Mouse (Mus musculus) granulocyte monocyte progenitor cell, adult 5-6 weeks (primary cell): ENCODE measurements around the gene Crim1. TPM values are rescaled to one million over a fixed set of nuclear protein-coding genes. Genes with fewer than 3 reads are reported as not detected.
"Not testable (repeated sequence)": the region's sequence is repeated elsewhere in the genome, so short reads cannot be mapped to it uniquely, and the experiment has no call there.

Experiments used
- ATAC-seq: replicated peaks from 2 replicates; pipeline ENCODE4 v1.8.0; 2016; ENCODE audit warnings: mild to moderate bottlenecking, moderate TSS enrichment, inconsistent platforms; ENCODE audit not compliant: poor library complexity, severe bottlenecking
- total RNA-seq, 2 experiments: library from RNA; stranded (forward) in 1 of 2; stranded (reverse) in 1 of 2; fragments of 200-712, 200-1000 nt in 1 of 2; fragments of >200 nt in 1 of 2; fragmentation: Nextera tagmentation in 1 of 2; gene quantifications; 2 replicates each; pipeline ENCODE4 v1.2.3; 2014 to 2017

The Crim1 gene
- total RNA-seq, 2 experiments from 2014 or later, result 0.67 to 1.7 TPM

GRCm38 (mm10) chr17:78248197-78248596, 48.1 kb downstream of the Crim1 start:
- ATAC-seq, result peak; percentile 29; the same call in 1 of the 2 replicates

DNA sequence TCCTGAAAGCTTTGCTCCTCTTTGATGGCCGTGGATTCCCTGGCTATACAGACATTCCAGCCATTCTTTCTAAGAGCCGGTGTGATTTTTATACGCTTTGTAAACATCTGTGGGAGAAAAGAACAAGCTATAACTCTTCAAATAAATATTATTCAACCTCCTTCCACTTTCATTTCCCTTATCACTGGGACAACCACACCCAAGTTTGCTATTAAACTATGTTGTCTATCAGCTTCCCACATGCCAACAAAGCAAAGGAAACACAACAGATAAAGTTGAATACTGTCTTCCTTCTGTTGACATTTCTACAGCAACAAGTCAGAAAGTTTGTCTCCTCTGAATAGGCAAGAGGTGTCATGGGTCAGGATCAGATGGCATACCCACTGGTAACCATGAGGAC, 48.9 kb downstream of the Crim1 start:
- no peak for ATAC-seq

GRCm38 (mm10) chr17:78250149-78250938, 50.3 kb downstream of the Crim1 start:
- ATAC-seq, result no peak

GRCm38 (mm10) chr17:78253587-78253986, 53.5 kb downstream of the Crim1 start:
- ATAC-seq, result not testable (repeated sequence)

DNA sequence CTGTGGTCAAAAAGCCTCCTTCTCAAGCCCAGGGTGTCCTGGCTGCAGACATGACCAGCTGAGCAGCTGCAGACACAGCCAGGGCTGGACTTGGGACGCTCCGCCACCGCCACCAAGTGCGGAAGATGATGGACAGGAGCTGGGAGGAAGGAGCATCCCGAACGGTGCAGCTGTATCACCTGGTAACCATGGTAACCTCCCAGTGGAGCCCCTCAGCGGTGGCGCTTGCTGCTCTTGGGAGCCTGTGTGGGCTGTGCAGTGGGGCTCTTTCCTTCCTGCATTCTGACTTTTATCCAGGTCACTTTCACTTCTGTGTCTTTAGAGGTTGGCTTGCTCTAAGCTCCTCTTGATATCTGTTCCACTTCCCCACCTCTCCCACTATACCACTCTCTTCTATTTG, 54.2 kb downstream of the Crim1 start:
- ATAC-seq, result peak; percentile 72

DNA sequence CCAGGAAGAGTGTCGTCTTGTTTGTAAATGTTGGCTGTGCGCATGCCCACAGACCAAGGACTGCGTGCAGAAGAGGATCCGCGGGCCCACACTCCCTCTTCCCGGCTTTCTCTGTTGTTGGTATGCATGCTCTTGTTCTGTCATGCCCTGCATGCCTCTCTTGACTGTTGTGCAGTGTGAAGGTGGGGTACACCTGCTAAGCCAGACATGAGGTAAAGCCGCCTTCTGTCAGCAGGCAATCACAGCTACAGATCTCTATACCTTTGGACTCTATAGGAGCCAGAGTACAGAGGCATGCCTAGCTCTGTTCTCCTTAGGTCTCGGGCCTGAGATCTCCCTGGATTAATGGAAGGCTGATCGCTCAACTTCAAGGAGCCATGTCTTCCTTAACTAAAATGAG, 55.7 kb downstream of the Crim1 start:
- ATAC-seq, result no peak

- ATAC-seq, result no peak
Measured at GRCm38 (mm10) chr17:78256534-78256933, 56.5 kb downstream of the Crim1 start.

GRCm38 (mm10) chr17:78261684-78262083, 61.6 kb downstream of the Crim1 start:
- no peak for ATAC-seq

DNA sequence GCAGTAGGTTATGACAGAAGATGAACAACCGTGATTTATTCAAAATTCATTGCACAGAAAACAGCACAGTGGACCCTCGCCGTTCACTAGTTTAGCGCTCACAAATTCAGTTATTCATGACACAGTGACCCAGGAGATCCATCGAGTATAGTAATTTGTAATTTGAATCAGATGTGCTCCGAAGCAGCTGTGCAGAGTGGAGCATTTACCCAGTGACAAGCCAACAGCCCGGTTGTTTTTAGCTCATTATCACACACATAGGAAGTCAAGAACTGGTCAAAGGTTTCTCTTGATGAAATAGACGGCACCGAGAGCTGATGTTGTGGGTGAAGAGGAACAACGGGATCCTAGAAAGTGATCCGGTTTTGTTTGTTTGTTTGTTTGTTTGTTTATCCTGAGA, 64.1 kb downstream of the Crim1 start:
- ATAC-seq, result no peak

- peak; percentile 88 for ATAC-seq
Measured at GRCm38 (mm10) chr17:78265135-78265534, 65.1 kb downstream of the Crim1 start.

GRCm38 (mm10) chr17:78266271-78266670, 66.2 kb downstream of the Crim1 start:
- no peak for ATAC-seq

GRCm38 (mm10) chr17:78268591-78268990, 68.5 kb downstream of the Crim1 start:
- ATAC-seq, result no peak

DNA sequence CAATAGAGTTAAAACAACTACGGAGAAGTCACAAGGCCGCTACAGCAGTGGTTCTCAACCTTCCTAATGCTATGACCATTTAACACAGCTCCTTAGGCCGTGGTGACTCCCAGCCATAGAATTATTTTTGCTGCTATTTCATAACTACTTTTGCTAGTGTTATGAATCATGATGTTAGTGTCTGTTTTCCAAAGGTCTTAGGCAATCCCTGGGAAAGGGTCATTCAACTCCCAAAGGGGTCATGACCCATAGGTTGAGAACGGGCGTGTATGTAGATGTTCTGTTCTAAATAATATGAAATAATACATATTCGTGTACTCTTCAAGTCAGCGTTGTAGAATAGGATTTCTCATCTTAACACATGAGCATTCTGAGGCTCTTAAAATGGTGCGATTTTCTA, 69.3 kb downstream of the Crim1 start:
- ATAC-seq, result no peak

GRCm38 (mm10) chr17:78270019-78270418, 70.0 kb downstream of the Crim1 start:
- ATAC-seq, result no peak

GRCm38 (mm10) chr17:78271731-78272130, 71.7 kb downstream of the Crim1 start:
- no peak for ATAC-seq

GRCm38 (mm10) chr17:78272142-78272541, 72.1 kb downstream of the Crim1 start:
- no peak for ATAC-seq

DNA sequence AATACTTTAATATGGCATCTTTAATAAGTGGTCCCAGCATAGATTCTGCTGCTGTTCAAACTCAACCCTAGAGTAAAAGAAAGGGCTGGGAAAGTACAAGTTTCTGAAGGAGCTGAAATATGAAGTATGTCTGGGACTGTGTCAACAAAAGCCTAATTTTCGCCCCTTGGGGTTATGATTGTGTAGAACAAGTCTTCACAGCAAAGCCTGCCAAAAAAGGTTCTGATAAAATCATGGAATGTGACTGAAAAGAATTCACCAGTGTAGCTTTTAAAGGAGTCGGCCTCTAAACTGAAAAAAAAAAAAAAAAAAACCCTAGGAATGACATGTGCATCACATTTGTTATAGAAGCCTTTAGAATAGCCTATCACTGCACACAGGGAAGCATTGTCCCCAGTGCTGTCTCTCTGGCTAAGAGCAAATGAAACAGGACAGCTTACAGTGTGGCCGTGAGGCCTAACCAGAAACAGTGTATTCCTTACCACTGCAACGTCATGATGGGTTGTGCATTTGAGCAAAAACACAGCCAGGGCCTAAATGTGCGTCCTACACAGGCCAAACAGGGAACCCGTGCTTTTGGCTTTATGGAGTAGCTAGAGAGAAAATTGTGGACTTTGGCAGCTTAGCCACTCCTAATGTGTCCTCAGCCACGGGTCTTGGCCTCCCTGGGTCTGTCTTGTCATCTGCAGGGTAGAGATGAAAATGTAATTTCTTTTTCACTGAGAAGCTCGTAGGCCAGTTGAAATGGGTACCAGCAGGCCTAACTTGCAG, 72.8 kb downstream of the Crim1 start:
- no peak for ATAC-seq

DNA sequence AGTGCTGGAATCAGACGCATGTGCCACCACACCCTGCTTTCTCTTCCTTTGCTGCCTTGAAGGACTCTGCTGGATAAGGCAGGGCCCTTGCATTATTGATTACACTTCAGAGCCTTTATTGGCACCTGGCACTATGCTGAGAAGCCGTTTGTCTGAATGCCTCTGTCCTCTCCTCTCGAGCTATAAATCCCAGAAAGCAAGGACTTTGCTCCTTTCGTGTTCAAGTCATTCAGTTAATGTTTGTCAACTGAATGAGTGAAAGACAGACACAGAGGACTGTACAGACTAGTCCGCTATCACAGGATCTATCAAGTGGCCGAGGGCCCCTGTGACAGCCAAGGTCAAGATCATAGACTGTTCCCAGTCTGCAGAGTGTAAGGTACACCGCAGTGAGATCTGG, 73.8 kb downstream of the Crim1 start:
- no peak for ATAC-seq

- no peak for ATAC-seq
Measured at GRCm38 (mm10) chr17:78274609-78275506, 74.8 kb downstream of the Crim1 start.

- ATAC-seq, result no peak
Measured at GRCm38 (mm10) chr17:78275507-78275813, 75.4 kb downstream of the Crim1 start.

GRCm38 (mm10) chr17:78279191-78279590, 79.1 kb downstream of the Crim1 start:
- ATAC-seq, result no peak
